Mouse (Mus musculus) frontal cortex, adult (tissue): ENCODE data around the gene Tgds.
"Not testable (repeated sequence)": the region's sequence is repeated elsewhere in the genome, so short reads cannot be mapped to it uniquely, and the experiment has no call there.

Source experiments
- ATAC-seq: cut with Nextera tagmentation; 2 replicates; pipeline ENCODE4 v1.9.2; 2017; ENCODE audit warnings: mild to moderate bottlenecking, moderate library complexity, mixed read lengths; ENCODE audit not compliant: low TSS enrichment

Gene Tgds

GRCm38 (mm10) chr14:118132642-118132977 is at the start of gene Tgds:
Tgds (minus strand) TSS chr14:118132755.
- peak; percentile 80 for ATAC-seq

GRCm38 (mm10) chr14:118180711-118181177 is 48.2 kb upstream of the Tgds start:
- ATAC-seq = peak; percentile 96

- ATAC-seq = peak; percentile 90
Measured at GRCm38 (mm10) chr14:118180117-118180557, 47.6 kb upstream of the Tgds start.

- ATAC-seq = no peak
Measured at GRCm38 (mm10) chr14:118179701-118180100, 47.1 kb upstream of the Tgds start.

GRCm38 (mm10) chr14:118179251-118179650 is 46.7 kb upstream of the Tgds start:
- ATAC-seq = no peak

GRCm38 (mm10) chr14:118175694-118176085 is 43.1 kb upstream of the Tgds start:
- no peak for ATAC-seq

GRCm38 (mm10) chr14:118175071-118175693 is 42.6 kb upstream of the Tgds start:
- ATAC-seq = no peak

- ATAC-seq = no peak
Measured at GRCm38 (mm10) chr14:118173590-118174203, 41.1 kb upstream of the Tgds start.

GRCm38 (mm10) chr14:118168776-118169175 is 36.2 kb upstream of the Tgds start:
- ATAC-seq = no peak

- ATAC-seq = peak; percentile 93
Measured at GRCm38 (mm10) chr14:118162640-118163039, 30.1 kb upstream of the Tgds start.

GRCm38 (mm10) chr14:118161751-118162150 is 29.2 kb upstream of the Tgds start:
- ATAC-seq = no peak

- ATAC-seq = 0 out of 2 replicates have a peak, but pooled peaks have one; percentile 39
Measured at GRCm38 (mm10) chr14:118157146-118157545, 24.6 kb upstream of the Tgds start.

- ATAC-seq = no peak
Measured at GRCm38 (mm10) chr14:118156740-118157139, 24.2 kb upstream of the Tgds start.

GRCm38 (mm10) chr14:118156056-118156455 is 23.5 kb upstream of the Tgds start:
- not testable (repeated sequence) for ATAC-seq

GRCm38 (mm10) chr14:118152294-118152651 is 19.7 kb upstream of the Tgds start:
- ATAC-seq = no peak

GRCm38 (mm10) chr14:118151651-118152293 is 19.2 kb upstream of the Tgds start:
- peak; percentile 79 for ATAC-seq

GRCm38 (mm10) chr14:118150656-118151551 is 18.3 kb upstream of the Tgds start:
- peak; percentile 76 for ATAC-seq

- ATAC-seq = no peak
Measured at GRCm38 (mm10) chr14:118148554-118148953, 16.0 kb upstream of the Tgds start.

GRCm38 (mm10) chr14:118148046-118148445 is 15.5 kb upstream of the Tgds start:
- no peak for ATAC-seq

GRCm38 (mm10) chr14:118142283-118142682 is 9.7 kb upstream of the Tgds start:
- ATAC-seq = no peak

- ATAC-seq = peak; percentile 32
Measured at GRCm38 (mm10) chr14:118137487-118137886, 4.9 kb upstream of the Tgds start.
